Mouse (Mus musculus) C2C12 (cell line): ENCODE measurements around the gene Clcf1. TPM values are rescaled to one million over a fixed set of nuclear protein-coding genes. Genes with fewer than 3 reads are reported as not detected.

Experiments used
- H3K27me3 ChIP-seq: one replicate; pipeline ENCODE4 v1.6.1; 2011; ENCODE audit not compliant: control insufficient read depth, insufficient read depth, insufficient read length
- H3K36me3 ChIP-seq: one replicate; pipeline ENCODE4 v1.6.1; 2011; ENCODE audit not compliant: control insufficient read depth, insufficient read depth
- H3K4me3 ChIP-seq: one replicate; pipeline ENCODE4 v1.5.1; 2011; ENCODE audit warnings: mild to moderate bottlenecking, control low read depth; ENCODE audit not compliant: poor library complexity, insufficient read depth, severe bottlenecking
- H3K79me2 ChIP-seq: one replicate; pipeline ENCODE4 v1.6.1; 2011; ENCODE audit not compliant: control insufficient read depth, insufficient read depth
- H3K79me3 ChIP-seq: one replicate; pipeline ENCODE4 v1.6.1; 2011; ENCODE audit warnings: low read depth, control low read depth
- H3ac ChIP-seq: one replicate; pipeline ENCODE3; 2011; ENCODE audit warnings: low read depth; ENCODE audit not compliant: control insufficient read depth, insufficient read length
- CEBPB ChIP-seq: IDR thresholded peaks from one replicate; pipeline ENCODE4 v1.6.1; 2011; ENCODE audit warnings: low read depth, mild to moderate bottlenecking, control low read depth, moderate library complexity
- CTCF ChIP-seq: IDR thresholded peaks from one replicate; pipeline ENCODE4 v1.5.1; 2011; ENCODE audit not compliant: control insufficient read depth, insufficient read depth, insufficient read length
- FOSL1 ChIP-seq: IDR thresholded peaks from one replicate; pipeline ENCODE4 v1.8.0; 2011; ENCODE audit warnings: mild to moderate bottlenecking, low read length; ENCODE audit not compliant: poor library complexity, insufficient read depth, severe bottlenecking
- MAX ChIP-seq: IDR thresholded peaks from one replicate; pipeline ENCODE4 v1.6.1; 2011; ENCODE audit warnings: mild to moderate bottlenecking, control low read depth
- MYOD1 ChIP-seq: IDR thresholded peaks from one replicate; pipeline ENCODE4 v1.6.1; 2011; ENCODE audit warnings: low read depth; ENCODE audit not compliant: control insufficient read depth, insufficient read length
- MYOG ChIP-seq: IDR thresholded peaks from one replicate; pipeline ENCODE4 v1.6.1; 2011; ENCODE audit not compliant: control insufficient read depth, insufficient read length; ENCODE audit errors: extremely low read depth
- USF1 ChIP-seq: IDR thresholded peaks from one replicate; pipeline ENCODE4 v1.6.1; 2011; ENCODE audit warnings: low read depth, mild to moderate bottlenecking, control low read depth, moderate library complexity
- polyA plus RNA-seq: library from polyadenylated mRNA; unstranded; fragments of >200 nt; fragmentation: generic; extraction: Trizol; gene quantifications from one replicate; pipeline ENCODE4 v1.2.1, GENCODE M21; 2012; ENCODE audit warnings: missing spikeins

Gene Clcf1
- polyA plus RNA-seq, 1 experiment, result 24.8 TPM

- H3K79me2 ChIP-seq, result peaks cover 39% of the 10 kb centered on the region
- peaks cover 24% of the 10 kb centered on the region for H3K79me3 ChIP-seq
- TF ChIP-seq CEBPB (no peak), MYOD1 (no peak), MYOG (no peak), FOSL1 (no peak), MAX (no peak), CTCF (no peak), USF1 (no peak)
- peak within 1 kb of the TSS; percentile 84 for H3K4me3 ChIP-seq
- H3K36me3 ChIP-seq, result peaks cover 33% of the 10 kb centered on the region
- no peaks in the 10 kb centered on the region for H3K27me3 ChIP-seq
- peak within 1 kb of the TSS; percentile 87 for H3ac ChIP-seq
Measured at GRCm38 (mm10) chr19:4190831-4191334, 23.2 kb upstream of the Clcf1 start, which contains the start of gene Tbc1d10c. Gene Tbc1d10c (minus strand): TSS chr19:4191284.

DNA sequence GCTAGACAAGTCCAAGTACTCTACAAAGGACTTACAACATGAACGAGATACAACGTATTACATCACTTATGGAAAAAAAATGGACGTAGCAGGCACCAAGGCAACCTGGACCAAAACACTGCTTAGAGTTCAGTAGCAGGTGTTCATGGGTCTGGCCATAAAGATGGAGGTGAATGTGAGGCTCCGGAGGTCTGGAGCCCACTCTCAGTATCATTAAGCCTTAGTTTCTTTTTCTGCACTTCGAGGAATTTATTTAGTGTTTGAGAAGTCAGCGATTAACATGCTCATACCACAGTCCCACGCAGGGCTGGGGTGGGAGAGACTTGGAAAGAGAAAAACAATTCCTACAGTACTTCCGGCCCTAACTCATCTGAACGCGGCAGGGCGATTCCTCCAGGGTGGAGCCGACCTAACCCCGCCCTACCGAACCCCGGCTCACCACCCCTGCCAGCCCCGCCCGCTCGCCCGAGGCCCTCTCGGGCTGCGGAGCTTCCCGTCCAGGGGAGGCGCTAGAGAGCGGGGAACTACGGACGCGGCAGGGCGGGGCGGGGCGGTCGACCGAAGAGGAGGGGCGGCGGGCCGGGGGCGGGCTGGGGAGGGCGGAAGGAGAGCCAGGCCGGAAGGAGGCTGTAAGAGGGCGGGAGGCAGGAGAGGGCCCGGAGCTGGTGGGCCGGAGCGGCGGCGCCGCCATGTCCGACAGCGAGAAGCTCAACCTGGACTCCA lies 22.3 kb upstream of the Clcf1 start, which contains the start of gene Ppp1ca:
TSS of gene Ppp1ca (plus strand) at position 538 of the 723 bp plus-strand sequence.
- H3K36me3 ChIP-seq, result peaks cover 41% of the 10 kb centered on the region
- peak within 1 kb of the TSS; percentile 87 for H3ac ChIP-seq
- TF ChIP-seq FOSL1, result no peak
- peak; percentile 88 for TF ChIP-seq CTCF
- TF ChIP-seq USF1, result no peak
- H3K79me2 ChIP-seq, result peaks cover 47% of the 10 kb centered on the region
- H3K79me3 ChIP-seq, result peaks cover 24% of the 10 kb centered on the region
- H3K4me3 ChIP-seq, result peak within 1 kb of the TSS; percentile 84
- H3K27me3 ChIP-seq, result no peaks in the 10 kb centered on the region

GRCm38 (mm10) chr19:4192251-4192985 lies 21.6 kb upstream of the Clcf1 start:
- TF ChIP-seq USF1 (no peak), CEBPB (no peak), MAX (no peak), MYOD1 (no peak), MYOG (no peak)
- Histone ChIP-seq H3K4me3 (peak overlapping the region; percentile 84), H3K27me3 (no peaks in the 10 kb centered on the region), H3K79me2 (peaks cover 47% of the 10 kb centered on the region), H3K36me3 (peaks cover 48% of the 10 kb centered on the region), H3ac (peak overlapping the region; percentile 87), H3K79me3 (peaks cover 24% of the 10 kb centered on the region)

- TF ChIP-seq CTCF (no peak), MYOG (no peak), MAX (no peak), CEBPB (no peak), USF1 (no peak), MYOD1 (no peak)
- Histone ChIP-seq H3ac (peak overlapping the region; percentile 87), H3K79me3 (peaks cover 24% of the 10 kb centered on the region), H3K36me3 (peaks cover 53% of the 10 kb centered on the region), H3K27me3 (no peaks in the 10 kb centered on the region), H3K79me2 (peaks cover 47% of the 10 kb centered on the region), H3K4me3 (peak overlapping the region; percentile 84)
Measured at GRCm38 (mm10) chr19:4193129-4193528, 20.9 kb upstream of the Clcf1 start.

DNA sequence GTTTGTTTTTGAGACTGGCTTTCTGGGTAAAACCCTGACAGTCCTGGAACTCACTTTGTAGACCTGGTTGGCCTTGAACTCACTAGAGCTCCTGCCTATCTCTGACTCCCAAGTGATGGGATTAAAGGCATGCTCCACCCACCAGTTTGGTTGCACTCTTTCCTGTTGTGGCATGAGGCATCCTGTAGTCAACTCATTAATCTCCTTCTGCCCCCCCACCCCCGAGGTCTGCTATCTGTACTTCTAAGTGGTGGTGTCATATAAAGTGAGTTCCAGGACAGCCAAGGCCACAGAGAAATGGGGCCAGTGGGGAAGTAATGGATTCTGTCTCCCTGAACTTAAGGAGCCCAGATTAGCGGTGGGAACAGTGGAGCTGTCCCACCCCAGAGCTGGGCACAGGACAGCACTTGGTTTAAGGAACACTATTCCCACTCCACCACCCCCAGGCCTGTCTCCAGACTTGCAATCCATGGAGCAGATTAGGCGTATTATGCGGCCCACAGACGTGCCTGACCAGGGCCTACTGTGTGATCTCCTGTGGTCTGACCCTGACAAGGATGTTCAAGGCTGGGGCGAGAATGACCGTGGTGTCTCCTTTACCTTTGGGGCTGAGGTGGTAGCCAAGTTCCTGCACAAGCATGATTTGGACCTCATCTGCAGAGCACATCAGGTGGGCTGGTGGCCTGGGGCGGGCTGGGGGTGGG lies 19.9 kb upstream of the Clcf1 start:
- Histone ChIP-seq H3K79me2 (peaks cover 52% of the 10 kb centered on the region), H3K79me3 (peaks cover 25% of the 10 kb centered on the region), H3K4me3 (no peak overlapping the region), H3ac (no peak overlapping the region), H3K36me3 (peaks cover 58% of the 10 kb centered on the region), H3K27me3 (no peaks in the 10 kb centered on the region)
- no peak for TF ChIP-seq MAX
- no peak for TF ChIP-seq MYOD1
- TF ChIP-seq CEBPB, result no peak
- TF ChIP-seq CTCF, result no peak
- TF ChIP-seq MYOG, result no peak
- TF ChIP-seq USF1, result no peak
- TF ChIP-seq FOSL1, result no peak
